Mouse (Mus musculus) ES-Bruce4 (cell line): ENCODE measurements at regions not wholly inside any gene's neighbourhood (a gene's known extent, or its start where the extent isn't known, plus 50 kb on each side); places are given as distances from the start of the nearest gene placed in this dataset.

Experiments
- CTCF ChIP-seq: IDR thresholded peaks from one replicate; pipeline ENCODE4 v1.8.1; 2011; ENCODE audit warnings: low read depth, low read length
- EP300 ChIP-seq: IDR thresholded peaks from 2 replicates; pipeline ENCODE4 v1.6.1; 2011; ENCODE audit warnings: low read depth, low read length; ENCODE audit not compliant: insufficient read depth
- POLR2A ChIP-seq: IDR thresholded peaks from one replicate; pipeline ENCODE4 v1.8.1; 2011; ENCODE audit warnings: low read length; ENCODE audit not compliant: insufficient read depth

- TF ChIP-seq POLR2A (no peak), CTCF (peak; percentile 68), EP300 (no peak)
Measured at GRCm38 (mm10) chr2:147846968-147847749, 199.6 kb downstream of the Foxa2 start.
